Mouse (Mus musculus) cerebellum, adult 11 months (tissue): ENCODE results near the gene Prdx6.
"Not testable (repeated sequence)": the region's sequence is repeated elsewhere in the genome, so short reads cannot be mapped to it uniquely, and the experiment has no call there.

Experiments used
- DNase-seq: peaks from one replicate; pipeline ENCODE4 v3.0.0; 2022

Prdx6 gene

GRCm38 (mm10) chr1:161250031-161250603 is 902 bp downstream of the Prdx6 start:
- DNase-seq = peak; percentile 19

DNA sequence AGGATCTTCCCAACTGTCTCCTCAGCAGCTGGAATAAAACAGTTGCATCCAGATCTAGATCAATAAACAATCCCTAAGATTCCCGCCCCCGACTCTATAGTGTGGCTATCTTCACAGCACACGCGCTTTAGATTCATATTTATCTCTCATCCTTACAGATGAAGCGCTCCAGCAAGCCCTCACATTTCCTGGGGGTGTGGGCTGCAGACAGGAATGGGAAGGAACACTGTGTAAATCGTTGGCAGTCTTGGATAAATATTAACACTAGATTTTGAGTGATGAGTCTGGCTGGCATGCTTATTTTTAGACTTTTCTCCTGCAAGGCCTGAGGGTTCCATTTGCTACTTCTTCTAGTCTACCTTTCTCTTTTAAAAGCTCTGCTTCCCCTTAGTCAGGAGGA is 1.6 kb downstream of the Prdx6 start:
- no peak for DNase-seq

GRCm38 (mm10) chr1:161248685-161249084 is 2.3 kb downstream of the Prdx6 start:
- no peak for DNase-seq

DNA sequence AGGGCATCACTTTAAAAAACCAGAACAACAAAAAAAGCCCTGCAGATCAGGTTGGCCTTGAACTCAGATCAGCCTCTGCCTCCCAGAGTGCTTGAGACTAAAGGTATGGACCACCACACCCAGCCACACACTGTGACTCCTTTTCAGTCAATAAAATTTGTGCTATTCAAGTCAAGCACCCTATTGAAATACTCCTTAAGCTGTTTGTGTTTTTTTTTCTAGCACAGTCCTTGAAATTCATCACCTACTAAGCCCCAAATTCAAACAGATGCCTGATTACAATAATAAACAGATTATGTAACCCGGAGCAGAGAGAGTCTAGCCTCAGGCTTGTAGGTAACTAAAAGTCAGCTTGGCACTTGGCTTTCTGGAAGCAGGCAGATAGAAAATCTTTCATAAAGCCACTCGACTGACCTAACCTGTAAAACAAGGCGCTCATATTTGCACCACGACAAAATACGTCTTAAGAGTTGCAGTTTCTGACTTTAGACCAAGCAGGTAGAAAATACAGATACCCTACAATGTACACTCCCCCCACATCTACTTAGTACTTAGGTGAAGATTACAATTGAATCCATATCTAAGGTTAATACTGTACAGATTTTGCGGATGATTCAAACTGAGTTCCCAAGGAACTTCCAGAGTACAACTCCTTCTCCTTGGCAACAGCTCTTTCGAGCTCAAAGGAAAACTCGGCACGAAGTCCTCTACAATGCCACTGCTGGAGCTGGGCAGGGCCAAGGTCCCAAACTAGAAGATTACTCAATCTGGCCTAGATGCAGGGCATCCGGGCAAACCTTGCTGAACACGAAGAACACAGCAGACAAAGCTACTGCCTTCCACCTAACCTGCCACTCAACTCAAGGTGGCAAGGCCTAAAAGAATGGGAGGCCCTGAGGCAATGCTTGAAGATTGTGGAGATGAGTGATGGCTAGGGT is 3.1 kb downstream of the Prdx6 start:
- no peak for DNase-seq

DNA sequence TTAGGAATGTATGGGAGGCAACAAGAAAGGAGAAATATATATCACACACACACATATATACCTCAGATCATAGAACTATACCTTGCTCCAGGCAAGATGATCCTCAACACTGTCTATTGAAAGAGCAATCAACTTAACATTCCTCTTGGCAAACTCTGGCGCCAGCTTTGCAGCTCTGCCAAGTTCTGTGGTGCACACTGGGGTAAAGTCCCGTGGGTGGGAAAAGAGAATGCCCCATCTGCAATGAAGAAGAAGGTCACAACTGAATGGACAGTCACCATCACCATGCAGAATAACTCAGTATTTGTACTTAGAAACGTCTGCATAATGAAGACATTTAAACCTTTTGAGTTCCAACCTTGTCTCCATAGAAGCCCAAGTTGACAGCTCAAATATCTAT is 3.8 kb downstream of the Prdx6 start:
- no peak for DNase-seq

- DNase-seq = no peak
Measured at GRCm38 (mm10) chr1:161237750-161238149, 13.3 kb downstream of the Prdx6 start.

DNA sequence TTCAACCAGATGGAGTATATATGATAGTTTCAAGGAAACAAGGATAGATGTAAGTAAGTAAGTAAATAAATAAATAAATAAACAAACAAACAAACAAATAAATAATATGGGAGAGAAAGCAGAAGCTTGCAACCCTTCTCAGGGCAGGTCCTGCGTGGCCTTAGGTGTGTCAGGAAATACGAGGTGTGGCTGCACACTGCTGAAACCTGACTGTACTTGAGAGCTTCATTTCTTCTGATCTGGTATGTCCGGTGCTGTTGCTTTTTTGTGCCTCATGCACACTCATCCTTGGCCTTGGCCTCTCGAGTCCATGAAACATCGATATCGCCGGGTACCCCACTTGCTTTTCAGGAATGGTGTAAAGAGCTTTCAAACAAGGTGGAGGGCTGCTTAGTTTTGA is 13.7 kb downstream of the Prdx6 start:
- no peak for DNase-seq

DNA sequence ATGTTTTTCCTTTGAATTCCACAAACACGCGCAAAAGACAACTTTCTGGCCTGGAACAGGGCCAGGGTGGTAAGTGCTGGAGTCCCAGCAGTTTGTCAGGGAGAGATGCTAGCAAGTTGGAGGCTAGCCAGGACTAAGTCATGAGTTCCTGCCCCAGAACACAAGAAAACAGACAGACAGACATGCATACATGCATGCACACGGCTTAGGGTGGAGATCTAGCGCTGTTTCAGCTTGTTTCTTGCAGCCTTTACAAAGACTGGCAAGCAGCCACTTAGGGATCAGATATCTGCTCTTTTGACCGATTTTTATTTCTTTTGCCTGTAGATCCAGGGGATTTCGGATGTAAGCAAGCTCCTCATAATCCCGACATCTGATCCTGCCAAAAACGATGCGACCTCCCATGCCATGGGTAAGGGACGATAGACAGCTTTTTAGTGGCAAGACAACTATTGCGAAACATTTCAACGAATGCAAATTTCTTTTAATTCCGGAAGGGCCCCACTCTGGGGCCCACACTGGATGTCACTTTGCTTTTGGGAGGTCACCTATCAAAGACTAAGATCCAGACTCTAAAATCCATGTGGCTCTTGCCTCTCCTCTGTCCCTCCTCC is 17.7 kb downstream of the Prdx6 start:
- DNase-seq = no peak

DNA sequence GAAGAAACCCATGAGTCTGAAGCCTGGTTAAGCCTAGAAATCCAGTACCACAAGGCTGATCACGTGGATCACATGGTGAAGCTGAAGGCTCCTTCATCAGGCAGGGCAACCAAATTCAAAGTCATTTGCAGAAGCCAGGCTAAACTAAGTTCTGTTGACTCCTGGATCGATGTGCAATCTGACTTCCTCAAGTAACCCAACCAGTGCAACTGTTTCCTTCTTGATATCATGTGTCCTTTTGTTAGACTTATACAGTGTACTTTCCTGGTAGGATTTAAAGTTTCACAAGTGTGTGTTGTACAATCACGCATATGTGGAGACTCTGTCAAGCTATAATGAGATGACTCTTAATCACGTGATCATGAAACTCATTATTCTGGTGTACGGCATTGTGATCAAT is 18.8 kb downstream of the Prdx6 start:
- no peak for DNase-seq

- DNase-seq = no peak
Measured at GRCm38 (mm10) chr1:161224837-161225236, 26.2 kb downstream of the Prdx6 start.

DNA sequence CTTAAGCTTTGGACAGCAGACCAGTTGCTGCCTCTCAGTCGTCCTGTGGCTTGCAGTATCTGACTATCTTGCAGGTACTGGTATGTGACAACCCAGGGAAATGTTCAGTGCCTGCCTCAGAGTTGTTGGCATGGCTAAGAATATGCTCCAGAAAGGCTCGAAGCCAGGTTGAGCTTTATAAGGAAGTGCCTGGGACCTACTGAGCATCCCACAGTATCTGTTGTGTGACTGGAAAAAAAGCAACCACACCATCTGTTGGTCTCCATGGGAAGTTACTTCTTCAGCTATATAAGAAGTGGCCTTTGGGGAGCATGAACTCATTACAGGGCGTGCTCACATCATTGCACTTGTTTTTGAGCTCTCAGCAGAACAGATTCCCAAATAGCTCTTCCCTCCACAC is 31.2 kb downstream of the Prdx6 start:
- DNase-seq = no peak

GRCm38 (mm10) chr1:161214465-161214864 is 36.6 kb downstream of the Prdx6 start:
- no peak for DNase-seq

DNA sequence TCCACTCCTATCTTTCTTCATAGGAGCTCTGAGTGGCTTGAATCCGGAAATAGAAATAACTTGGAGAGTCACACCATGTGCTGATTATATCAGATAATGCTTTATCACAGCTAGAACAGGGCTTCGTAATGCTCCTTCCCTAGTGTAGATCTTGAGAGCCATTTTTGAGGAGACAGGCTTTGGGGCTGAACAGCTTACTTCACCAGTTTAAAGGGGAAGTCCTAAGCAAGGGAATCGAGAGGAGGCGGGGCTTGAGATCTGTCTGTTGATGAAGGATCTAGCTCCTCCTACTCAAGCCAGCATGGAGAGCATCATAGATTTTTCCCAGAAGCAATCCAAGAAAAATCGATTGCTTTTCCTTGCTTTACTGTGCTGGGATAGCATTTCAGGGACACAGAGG is 51.2 kb downstream of the Prdx6 start:
- DNase-seq = no peak

GRCm38 (mm10) chr1:161196364-161196763 is 54.7 kb downstream of the Prdx6 start:
- not testable (repeated sequence) for DNase-seq

- peak; percentile 58 for DNase-seq
Measured at GRCm38 (mm10) chr1:161195541-161196351, 55.3 kb downstream of the Prdx6 start.

- no peak for DNase-seq
Measured at GRCm38 (mm10) chr1:161190253-161190910, 60.6 kb downstream of the Prdx6 start.
